Mouse (Mus musculus) heart, adult 2 months (tissue): ENCODE measurements at regions not wholly inside any gene's neighbourhood (a gene's known extent, or its start where the extent isn't known, plus 50 kb on each side); places are given as distances from the start of the nearest gene placed in this dataset.

Experiments used
- CTCF ChIP-seq: fragments of 200-600 bp; IDR thresholded peaks from 2 replicates; pipeline ENCODE4 v1.8.1; 2022; ENCODE audit warnings: antibody characterized with exemption, mild to moderate bottlenecking, moderate library complexity
- EP300 ChIP-seq: fragments of 200-500 bp; IDR thresholded peaks from 2 replicates; pipeline ENCODE4 v1.6.1; 2011; ENCODE audit warnings: low read depth, low read length, control low read depth; ENCODE audit not compliant: insufficient read depth

DNA sequence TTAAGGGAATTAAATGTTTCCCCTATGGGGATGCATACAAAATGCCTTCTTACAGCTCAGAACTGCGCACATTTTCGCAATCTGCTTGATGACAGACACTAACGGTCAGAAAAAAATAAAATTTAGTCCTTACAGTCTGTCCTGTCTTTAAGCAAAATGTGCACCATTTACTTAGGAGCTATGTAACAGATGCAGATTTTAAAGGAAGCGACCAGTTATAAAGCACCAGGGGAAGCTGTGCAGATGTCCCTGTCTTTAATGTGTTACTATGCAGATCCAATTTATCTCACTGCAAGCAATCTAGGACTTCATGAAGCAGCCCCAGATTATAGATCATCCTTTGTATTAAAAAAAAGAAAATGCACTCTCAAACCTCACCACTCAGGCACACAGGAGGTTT, 148.8 kb upstream of the Gm10306 start:
- TF ChIP-seq EP300 (no peak), CTCF (no peak)
